Mouse (Mus musculus): ENCODE data around the gene Lyrm9. TPM values are rescaled to one million over a fixed set of nuclear protein-coding genes. Genes with fewer than 3 reads are reported as not detected.

Lyrm9 gene
- polyA plus RNA-seq, 2 experiments from 2014 or later = 26.4 to 33.4 TPM

DNA sequence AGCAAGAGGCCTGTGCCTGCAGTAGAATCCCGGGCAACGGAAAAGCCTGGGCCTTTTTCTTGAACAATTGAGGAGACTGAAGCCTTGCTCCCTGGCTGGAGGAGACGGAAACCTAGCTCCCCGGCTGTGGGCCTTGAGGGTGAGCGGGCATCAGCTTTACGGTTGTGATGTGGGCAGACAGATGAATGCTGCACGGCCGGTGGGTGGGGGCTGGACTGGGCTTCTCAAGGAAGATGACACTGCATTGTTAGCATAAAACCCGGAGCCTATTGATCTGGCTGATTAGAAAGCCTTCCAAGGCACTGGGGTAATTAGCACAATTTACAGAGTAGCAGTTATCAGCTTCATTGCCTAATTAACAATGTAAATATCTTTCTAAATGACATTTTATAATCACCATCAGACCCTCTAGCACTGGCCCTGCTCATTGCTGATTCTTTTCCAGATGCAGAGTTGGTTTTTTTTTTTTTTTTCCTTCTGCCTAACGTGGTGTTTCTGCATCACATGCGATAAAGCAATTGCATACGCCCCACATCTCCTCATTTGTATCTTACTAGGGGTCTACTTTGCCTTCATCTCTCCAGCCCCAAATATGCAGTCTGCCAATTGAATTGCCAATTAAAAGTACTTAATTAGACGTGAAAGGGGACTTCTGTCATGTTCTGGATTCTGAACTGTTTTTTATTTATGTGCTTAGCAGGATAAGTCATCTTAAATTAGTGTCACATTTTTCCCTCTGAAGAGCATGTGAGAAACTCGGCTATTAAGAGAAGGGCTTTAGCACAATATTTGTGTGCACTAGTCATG is 10.2 kb upstream of the Lyrm9 start:
- ATAC-seq = no peak

DNA sequence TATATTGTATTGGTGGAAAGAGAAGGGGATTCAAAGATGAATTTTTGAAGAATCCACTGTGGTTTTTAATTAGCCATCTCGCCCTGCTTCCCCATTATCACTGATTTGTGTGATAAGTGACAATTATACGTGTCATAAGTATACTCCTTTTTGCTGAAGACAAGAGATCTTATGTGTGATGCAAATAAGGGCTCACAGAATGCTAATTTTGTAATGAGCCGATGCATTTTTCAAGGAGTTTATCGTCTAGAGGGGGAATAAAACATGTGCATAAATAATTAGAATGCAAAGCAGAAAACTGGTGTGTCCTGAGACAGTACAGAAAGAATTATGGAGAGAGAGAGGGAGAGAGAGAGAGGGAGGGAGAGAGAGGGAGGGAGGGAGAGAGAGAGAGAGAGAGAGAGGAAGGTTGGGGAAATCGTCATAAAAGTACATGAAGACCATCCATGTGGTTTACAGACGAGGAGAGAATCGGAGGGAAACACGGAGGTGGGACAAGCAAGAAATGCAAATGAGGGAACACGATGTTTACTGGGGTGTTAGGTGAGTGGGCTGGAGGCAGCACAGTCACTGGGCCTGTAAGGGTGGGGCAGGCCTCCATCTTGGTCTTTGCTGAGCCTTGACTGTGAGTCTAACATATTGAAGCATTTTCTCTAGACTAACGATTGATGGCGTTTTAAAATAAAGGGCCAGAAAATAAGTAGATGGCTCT is 8.9 kb upstream of the Lyrm9 start:
- ATAC-seq = no peak

DNA sequence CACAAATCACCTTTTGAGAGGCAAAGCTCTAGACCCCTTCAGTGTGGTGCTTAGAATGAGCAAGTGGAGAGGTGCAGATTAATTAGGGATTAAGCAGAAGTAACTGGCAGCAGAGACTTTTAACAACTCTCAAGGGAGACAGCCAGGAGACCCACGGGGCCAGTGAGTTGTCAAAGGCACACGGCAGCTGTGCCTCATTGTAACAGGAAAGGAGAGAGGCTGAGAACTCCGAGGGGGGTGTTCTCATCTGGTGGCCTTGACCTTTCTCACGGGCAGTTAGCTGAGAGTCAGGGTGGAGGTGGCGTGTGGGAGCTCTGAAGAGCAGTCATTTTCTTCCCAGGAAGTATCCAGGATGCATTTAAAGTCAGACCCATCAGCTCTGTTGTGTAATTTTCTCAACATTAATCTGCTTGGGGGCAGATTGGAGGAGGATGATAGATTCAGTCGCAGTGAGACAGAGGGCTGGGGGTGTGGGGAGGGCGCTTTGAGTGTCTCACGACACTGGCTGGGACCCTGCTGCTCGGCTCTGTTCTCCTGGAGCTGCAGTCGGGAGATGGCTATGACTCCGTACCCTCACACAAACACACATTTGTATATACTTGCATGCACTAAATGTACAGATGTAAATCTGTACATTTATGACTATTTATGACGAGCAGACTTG is 5.9 kb upstream of the Lyrm9 start:
- no peak for ATAC-seq

DNA sequence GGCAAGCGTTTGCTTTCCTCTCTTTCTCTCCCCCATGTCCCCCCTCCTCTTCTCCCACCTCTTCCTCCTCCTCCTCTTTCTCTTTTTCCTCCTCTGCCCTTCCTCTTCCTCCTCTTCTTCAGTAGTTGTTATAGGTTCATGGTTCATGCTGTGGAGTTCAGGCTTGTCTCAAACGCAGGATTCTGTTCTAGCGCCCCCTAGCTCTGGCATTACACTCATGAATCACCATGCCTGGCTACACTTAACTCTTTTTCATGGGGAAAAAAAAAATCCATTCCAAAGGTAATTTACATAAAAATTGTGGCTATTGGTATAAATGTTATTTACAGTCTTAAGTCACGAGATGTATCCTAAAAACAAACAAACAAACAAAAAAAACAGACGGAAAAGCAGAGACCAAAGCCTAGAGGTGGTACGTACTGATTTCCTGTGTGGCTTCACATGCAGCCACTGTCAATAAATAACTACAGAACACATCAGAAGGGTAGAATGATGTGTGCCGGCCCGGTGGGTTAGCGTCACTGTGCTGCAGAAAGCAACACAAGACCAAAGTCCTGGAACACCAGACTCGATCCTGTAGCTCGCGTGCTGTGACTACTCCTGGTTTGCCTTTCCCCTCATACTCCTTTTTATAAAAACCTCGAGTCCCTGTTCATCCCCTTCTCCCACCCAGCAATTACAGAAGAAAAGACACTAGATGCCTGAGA is 3.4 kb upstream of the Lyrm9 start:
- no peak for ATAC-seq

DNA sequence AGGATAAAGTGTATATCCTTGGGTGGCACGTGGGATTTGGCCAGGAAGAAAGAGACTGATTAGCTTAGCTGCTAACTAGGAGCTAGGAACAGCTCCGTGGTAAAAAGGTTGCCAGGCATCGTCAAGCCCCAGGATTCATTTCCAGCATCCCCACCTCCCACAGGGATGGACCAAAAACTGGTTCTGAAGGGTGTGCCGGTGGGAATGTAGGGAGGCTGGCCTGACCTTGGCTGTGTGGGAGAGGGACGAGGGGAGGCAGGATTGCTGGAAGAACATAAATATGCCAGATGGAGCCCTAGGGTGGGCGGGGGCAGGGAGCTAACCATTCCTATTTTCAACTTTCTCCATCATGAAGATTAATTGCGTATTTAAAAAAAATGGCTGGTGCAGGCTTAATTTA is 1.2 kb downstream of the Lyrm9 start:
- ATAC-seq = no peak

DNA sequence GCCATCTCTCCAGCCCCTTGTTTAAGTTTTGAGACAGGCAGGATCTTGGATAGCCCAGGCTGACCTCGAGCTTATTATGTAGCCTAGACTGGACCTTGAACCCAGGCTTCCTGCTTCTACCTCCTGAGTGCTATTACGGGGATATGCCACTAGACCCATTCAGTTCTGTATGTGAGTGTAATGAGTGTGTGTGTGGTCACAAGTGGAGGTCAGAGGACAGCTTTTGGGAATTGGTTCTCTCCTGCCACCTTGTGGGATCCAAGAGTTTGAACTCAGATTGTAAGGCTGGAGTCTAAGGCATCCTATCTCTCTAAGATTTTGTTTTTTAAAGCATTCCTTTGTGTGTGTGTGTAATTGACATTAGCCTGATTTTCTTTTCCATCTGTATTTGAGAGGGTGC is 2.0 kb downstream of the Lyrm9 start:
- no peak for ATAC-seq

DNA sequence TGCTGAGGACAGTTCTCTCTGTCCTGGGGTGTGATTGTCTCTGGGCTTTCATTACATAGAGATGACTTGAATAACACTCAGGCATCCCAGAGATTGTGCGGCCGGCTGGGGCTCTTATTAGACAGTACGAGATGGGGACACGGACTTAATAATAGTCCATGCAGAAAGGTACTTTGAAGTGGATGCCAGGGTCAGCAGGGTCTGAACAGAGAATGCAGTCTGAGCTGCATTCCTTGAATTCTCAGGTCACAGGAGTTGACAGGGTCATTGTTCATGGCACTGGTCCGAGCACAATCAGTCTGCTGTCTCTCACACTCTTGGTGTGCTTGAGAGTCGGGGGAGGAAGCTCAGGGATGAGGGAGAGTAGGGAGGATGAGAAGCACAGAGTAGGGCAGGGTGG is 3.0 kb downstream of the Lyrm9 start:
- no peak for ATAC-seq

DNA sequence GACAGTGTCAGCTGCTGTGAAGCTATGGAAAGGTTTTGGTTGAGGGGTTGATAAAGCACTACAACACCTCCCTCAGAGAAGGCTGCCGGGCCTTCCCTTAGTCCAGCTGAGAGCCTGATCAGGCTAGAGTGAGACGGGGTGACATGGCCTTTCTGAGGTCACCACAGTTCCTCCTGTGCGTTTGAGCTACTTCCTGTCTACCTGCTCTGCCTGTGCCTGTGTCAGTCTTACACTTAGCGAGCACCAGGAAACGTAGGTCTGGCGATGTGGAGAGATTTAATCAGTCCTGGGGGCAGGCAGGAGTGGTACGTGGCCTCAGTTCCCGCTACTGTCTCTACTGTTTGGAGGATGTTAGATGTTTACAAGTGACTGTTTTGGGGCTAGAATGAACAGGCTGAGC is 3.8 kb downstream of the Lyrm9 start:
- ATAC-seq = peak; percentile 86

DNA sequence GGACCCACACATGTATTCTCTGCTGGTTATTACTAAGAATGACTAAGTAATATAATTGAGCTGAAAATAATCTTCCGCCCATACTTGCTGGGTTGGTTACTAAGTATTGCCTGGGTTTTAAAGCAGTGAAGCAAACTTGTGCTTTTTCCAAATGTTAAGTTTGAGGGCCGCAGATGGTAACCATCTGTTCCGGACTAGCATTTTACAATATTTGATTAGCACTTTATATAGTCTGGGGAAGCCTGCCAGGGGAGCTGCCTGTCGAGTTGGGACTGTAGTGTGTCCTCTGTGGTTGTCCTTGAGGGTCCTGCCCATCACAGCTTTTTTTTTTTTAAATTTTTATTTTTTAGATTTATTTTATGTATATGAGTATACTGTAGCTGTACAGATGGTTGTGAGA is 5.3 kb downstream of the Lyrm9 start:
- no peak for ATAC-seq

DNA sequence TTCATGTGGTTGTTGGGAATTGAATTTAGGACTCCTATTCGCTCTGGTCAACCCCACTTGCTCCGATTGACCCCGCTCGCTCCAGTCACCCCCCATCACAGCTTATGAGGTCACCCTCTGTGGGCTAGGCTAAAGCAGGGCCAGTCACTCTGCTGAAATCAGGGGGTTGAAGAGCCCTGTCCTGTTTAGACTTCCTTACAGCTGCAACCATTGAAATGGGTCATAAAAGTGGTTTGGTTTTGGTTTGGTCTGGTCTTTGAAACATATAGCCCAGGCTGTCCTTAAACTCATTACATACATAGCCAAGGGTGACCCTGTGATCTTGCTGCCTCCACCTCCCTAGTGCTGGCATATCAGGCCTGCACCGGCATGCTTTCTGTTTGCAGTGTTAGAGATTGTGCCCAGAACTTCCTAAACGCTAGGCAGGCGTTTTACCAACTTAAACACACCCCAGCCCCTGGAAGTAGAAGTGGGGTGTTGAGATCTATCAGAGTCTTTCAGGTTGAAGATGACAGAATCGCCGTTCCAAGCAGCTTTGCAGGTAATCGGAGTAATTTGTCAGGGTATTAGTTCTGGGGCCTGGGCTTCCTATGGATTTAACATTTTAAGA is 5.8 kb downstream of the Lyrm9 start:
- no peak for ATAC-seq

DNA sequence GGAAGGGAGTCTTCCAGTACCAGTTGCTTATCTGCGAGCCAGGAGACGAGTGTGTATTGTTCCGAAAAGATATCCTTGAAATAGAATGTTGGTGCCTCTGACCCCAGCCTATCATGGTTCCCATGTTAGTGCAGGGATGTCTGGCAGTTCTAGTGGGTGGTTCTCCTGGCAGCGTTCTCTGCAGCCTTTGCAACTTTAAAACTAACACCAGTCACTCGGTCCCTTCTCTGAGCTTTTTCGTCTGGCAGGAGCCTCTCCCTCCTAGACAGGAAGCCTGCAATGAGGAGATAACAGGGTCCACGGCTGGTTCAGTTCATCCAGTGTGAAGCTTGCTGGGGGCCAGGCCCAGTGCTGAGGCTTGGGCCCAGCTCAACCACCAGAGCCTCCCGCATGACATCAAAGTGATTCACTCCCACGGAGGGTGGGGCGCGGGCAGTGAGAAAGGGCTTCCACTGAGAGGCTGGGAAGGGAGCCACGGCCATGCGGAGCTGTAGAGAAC is 6.5 kb downstream of the Lyrm9 start:
- ATAC-seq = no peak

DNA sequence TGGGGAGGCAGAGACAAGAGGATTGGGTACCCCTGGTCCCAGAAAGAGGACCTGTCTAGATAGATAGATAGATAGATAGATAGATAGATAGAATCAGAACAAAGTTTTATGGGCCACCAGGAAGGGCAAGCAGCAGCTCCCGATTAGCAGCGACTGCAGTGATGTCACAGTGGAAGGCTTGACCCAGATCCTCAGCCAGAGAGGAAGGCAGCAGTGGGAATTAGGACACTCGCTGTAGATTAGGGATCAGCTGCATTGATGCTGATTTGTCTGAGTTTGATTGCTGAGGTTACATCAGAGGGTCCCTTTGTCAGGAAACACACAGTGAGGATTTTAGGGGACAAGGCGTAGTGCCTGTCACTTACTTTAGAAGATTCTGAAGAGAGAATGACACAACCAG is 10.1 kb downstream of the Lyrm9 start:
- no peak for ATAC-seq

DNA sequence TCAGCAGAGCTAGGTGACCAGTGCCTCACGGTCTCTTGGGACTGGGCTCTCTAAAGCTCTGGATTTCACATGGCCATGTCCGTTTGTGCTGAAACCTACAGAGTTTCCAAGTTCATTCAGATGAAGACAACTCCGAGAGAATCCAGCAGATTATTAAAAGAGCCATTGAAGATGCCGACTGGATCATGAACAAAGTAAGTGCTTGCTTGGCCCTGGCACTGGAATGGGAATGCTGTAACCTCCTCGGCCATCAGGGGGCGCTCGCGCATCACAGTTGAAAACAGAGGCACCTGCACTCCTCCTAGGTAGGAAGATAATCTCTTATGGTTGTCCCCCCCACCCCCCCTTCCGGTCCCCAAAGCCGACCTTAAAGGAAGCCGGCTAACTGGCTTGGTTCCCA is 11.6 kb downstream of the Lyrm9 start:
- ATAC-seq = no peak

DNA sequence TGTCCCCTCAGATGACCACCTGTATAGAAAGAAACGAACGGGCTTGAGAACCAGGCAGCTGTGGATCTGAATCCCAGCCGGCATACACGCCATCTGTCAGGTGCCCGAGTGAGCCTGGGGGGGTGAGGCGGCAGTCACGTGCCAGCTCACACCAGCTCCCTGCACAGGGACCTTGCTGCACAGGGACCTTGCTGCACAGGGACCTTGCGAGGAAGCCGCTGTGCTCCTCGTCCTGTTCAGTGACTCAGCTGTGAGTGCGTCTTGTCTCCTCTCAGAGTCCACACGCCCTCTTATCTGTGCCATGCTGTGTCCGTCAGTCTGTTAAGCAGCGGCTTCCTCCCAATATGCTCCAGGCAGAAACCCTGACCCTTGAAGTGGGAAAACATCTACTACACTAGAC is 13.1 kb downstream of the Lyrm9 start:
- no peak for ATAC-seq

DNA sequence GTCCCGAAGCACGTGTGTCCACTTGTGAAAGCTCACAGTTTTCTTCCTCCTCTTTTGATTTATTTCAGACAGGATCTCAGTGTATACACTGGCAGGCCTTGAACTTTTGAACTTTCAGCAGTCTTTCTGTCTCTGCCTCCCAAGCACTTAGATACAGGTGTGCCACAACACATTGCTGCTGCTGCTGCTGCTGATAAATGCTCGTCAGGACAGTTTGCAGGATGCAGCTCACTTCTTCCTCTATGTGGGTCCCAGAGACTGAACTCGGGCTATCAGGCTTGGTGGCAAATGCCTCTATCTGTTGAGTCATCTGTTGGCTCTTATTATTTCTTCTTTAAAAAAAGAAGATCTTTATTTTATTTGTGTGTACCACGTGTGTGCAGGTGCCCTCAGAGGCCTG is 13.8 kb downstream of the Lyrm9 start:
- no peak for ATAC-seq

DNA sequence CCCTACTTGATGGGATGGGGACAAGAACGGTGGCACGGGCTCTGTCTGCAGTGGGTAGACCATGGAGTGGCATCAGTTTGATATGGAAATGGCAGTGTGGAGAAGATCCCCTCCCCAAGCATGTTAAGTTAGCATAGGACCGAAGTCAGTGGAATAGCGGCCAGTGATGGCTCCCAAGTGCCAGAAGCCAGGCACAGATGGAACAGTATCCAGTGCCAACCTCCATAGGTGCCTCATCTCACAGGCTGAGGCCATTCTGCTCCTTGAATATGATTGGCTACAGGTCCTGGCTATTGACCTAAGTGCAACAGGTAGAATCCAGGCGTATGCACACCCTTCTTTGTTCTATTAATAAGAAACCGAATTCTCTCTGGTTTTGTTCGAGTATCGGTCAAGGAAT is 15.6 kb downstream of the Lyrm9 start:
- ATAC-seq = no peak

DNA sequence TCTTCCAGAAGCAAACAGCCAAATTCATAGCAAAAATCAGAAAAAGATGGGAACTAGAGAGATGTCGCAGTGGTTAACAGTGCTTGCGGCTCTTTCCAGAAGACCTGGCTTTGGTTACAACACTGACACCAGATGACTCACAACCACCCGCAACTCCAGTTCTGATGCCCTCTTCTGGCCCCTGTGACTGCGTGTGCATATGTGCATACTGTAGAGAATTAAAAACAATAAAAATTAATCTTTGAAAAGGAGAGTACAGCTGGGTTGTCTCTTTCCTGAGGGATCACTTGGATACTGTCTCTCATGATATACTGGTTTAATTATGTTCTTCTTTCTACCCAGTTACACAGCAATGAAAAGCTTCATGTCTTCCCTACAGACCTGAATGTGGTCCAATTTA is 20.2 kb downstream of the Lyrm9 start:
- no peak for ATAC-seq

DNA sequence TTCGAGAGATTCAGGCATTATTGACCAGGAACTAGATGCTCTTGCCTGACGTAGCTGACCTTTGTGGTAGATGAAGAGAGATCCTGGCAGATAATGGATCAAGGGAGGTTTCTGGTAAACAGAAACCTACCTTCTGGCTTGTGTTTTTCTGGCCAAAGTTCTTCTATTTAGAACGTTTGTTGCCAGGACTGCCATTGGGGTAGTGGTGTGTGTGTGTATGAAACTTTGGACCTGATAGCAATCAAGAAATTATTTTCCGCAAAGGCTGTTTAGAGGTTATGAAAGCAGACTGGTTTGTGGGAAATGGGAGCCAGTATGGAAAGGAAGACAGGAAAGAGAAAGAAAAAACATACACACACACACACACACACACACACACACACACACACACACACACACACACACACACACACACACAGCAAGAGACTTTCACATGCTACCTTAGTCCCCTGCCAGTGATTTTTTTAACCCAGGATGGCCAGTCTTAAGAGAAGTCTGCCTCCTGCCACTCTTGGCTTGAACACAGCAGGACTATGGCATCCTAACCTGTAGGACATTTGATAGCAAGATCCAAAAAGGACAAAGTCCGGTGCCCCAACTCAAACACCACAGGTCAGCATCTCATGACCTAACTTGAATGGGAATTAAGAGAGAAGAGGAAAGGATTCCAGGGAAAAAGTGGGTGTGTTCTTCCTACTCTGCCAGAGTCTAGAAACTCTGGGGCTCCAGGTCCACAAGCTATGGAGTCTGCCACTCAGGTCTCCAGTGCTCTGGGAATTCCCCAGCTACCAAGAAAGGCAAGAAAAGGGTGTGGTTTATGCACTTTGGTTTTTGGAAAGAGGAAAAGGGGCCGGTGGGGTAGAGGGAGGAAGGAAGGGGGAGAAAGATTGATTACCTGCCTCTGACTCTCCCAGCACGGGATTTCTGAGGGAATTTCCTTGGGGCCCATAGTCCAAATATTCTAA is 21.8 kb downstream of the Lyrm9 start:
- no peak for ATAC-seq

DNA sequence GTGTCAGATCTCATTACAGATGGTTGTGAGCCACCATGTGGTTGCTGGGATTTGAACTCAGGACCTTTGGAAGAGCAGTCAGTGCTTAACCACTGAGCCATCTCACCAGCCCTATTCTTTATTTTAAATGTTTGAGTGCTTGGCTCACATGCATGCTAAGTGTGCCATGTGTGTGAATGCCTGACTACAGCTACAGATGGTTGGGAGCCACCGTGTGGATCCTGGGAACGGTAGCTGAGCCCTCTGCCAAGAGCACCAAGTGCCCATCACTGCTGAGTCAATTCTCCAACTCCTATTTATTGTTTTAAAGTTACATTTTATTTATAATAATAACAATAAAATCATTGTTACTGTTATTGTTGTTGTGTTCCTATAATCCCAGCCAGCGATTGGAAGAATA is 23.5 kb downstream of the Lyrm9 start:
- ATAC-seq = no peak

DNA sequence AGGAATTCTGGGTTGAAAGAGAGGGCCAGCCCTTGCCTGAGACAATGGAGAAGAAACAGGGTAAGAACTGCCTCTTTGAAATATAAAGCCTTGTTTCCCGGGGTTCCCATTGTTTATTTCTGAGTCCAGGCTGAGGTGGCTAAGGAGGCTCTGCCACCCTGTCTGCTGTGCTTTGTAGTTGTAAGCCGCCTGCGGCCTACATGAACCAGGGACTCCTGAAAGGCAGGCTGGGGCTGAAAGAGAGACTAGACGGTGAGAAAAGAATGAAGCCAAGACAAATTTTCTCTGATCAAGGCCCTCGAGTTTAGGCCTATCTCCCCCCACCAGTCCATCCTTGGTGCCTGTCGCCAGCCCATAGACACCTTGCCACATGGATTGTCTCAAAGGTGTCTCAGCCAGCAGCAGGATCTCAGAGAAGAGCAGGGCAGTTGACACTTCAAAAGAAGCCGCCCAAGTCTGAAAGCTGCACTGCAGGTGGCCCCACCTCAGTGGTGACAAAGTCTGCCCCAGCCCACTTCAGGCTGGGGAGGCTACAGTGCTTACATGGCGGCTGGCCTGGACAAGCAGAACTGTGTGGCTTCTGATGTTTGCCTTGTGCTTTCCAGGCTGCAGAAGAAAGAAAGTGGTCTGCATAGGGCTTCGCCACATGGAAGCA is 25.0 kb downstream of the Lyrm9 start:
- ATAC-seq = no peak

DNA sequence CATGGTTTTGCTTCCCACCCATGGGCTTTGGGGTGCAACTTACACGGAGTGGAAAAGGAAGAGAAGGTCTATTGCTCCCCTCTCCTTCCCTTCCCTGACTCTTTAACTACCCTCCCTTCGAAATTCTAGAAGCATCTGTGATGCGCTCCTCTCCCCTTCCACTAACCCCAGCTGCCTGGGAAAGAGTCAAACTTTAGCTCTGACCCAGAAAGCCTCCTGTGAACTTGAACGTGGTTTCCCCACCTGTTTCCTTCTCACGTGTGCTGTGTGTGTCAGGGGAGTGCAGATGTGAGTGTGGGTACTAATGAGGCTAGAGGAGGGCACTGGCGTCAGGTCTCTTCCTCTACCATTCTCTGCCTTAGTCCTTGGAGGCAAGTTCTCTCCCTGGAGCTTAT is 25.5 kb downstream of the Lyrm9 start:
- ATAC-seq = no peak

All from activated CD4-positive, CD25-positive, alpha-beta regulatory T cell, adult 4 months (primary cell).